Mouse (Mus musculus): ENCODE data around the gene Serpina3a.

DNA sequence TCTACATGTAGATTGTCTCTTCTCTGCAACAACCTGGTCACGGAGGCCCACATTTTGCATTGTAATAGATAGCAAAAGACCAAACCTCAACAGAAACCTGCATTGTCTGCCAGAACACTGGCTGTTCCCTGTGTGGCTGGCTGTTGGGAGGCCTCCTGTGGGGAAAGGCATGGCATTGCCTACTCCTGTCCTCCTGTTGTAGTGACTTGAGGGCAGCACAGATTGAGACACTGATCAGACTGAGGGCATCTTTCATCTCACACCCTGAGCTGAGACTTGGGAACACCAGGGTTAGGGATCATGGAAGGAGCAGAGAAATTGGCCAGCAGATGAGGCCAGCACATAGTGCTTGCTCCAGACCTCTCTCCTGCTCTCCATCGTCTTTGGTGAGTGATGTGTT is 25.7 kb downstream of the Serpina3a start:
- TF ChIP-seq CTCF (IDR thresholded peaks at IDR 0.05; ENCODE audit: low read depth) (no peak), EP300 (optimal IDR thresholded peaks at IDR 0.05) (no peak)

All from stomach, postnatal 0 days (tissue).